Mouse (Mus musculus) embryonic facial prominence, embryonic 14.5 days (tissue): ENCODE measurements around the gene Frem3. TPM values are rescaled to one million over a fixed set of nuclear protein-coding genes. Genes with fewer than 3 reads are reported as not detected.
"Not testable (repeated sequence)": the region's sequence is repeated elsewhere in the genome, so short reads cannot be mapped to it uniquely, and the experiment has no call there.

Experiments used
- ATAC-seq: fragments of 200-750 bp; cut with Nextera tagmentation; 2 replicates; pipeline ENCODE4 v1.8.0; 2017; ENCODE audit warnings: low read depth, moderate number of reproducible peaks, moderate TSS enrichment
- DNase-seq: peaks from one replicate; pipeline ENCODE4 v3.0.0-alpha.2; 2015; ENCODE audit warnings: low spot score
- H3K27ac ChIP-seq: fragments of 300-500 bp; sonication (generic); replicated peaks from 2 replicates; pipeline ENCODE4 v1.5.1; 2014; ENCODE audit warnings: low read depth, mild to moderate bottlenecking, low read length, moderate library complexity
- H3K27me3 ChIP-seq: fragments of 300-500 bp; sonication (generic); replicated peaks from 2 replicates; pipeline ENCODE4 v1.6.1; 2014; ENCODE audit warnings: low read length; ENCODE audit not compliant: control insufficient read depth, insufficient read depth
- H3K36me3 ChIP-seq: fragments of 300-500 bp; sonication (generic); 2 replicates; pipeline ENCODE4 v1.6.1; 2014; ENCODE audit warnings: low read length, mixed read lengths; ENCODE audit not compliant: control insufficient read depth, insufficient read depth
- H3K4me1 ChIP-seq: fragments of 300-500 bp; sonication (generic); 2 replicates; pipeline ENCODE4 v1.6.1; 2014; ENCODE audit warnings: antibody characterized with exemption, low read length; ENCODE audit not compliant: control insufficient read depth, insufficient read depth
- H3K4me2 ChIP-seq: fragments of 300-500 bp; sonication (generic); 2 replicates; pipeline ENCODE4 v1.6.1; 2014; ENCODE audit warnings: low read depth, mild to moderate bottlenecking, low read length, moderate library complexity, mixed read lengths
- H3K4me3 ChIP-seq: fragments of 300-500 bp; sonication (generic); 2 replicates; pipeline ENCODE4 v1.5.1; 2014; ENCODE audit warnings: low read depth, mild to moderate bottlenecking, low read length
- H3K9ac ChIP-seq: fragments of 300-500 bp; sonication (generic); 2 replicates; pipeline ENCODE4 v1.6.1; 2014; ENCODE audit warnings: low read depth, mild to moderate bottlenecking, low read length, moderate library complexity, mixed read lengths
- H3K9me3 ChIP-seq: fragments of 300-500 bp; sonication (generic); 2 replicates; pipeline ENCODE4 v1.6.1; 2016; ENCODE audit warnings: low read length; ENCODE audit not compliant: control insufficient read depth
- WGBS: fragments of 180-500 bp; shearing (Covaris S2); extraction: QIAGEN DNeasy Blood & Tissue Kit; methylation state at CpG from one replicate; pipeline ENCODE4 v1.1.7; 2014; 5-methylcytosine and 5-hydroxymethylcytosine counted together
- polyA plus RNA-seq: library from polyadenylated mRNA; unstranded; fragments of >200 nt; fragmentation: Nextera tagmentation; extraction: Ambion mirVana; gene quantifications from 2 replicates; pipeline ENCODE4 v1.2.1, GENCODE M21; 2014

The Frem3 gene
- polyA plus RNA-seq, 1 experiment from 2014 or later: 0.07 TPM

DNA sequence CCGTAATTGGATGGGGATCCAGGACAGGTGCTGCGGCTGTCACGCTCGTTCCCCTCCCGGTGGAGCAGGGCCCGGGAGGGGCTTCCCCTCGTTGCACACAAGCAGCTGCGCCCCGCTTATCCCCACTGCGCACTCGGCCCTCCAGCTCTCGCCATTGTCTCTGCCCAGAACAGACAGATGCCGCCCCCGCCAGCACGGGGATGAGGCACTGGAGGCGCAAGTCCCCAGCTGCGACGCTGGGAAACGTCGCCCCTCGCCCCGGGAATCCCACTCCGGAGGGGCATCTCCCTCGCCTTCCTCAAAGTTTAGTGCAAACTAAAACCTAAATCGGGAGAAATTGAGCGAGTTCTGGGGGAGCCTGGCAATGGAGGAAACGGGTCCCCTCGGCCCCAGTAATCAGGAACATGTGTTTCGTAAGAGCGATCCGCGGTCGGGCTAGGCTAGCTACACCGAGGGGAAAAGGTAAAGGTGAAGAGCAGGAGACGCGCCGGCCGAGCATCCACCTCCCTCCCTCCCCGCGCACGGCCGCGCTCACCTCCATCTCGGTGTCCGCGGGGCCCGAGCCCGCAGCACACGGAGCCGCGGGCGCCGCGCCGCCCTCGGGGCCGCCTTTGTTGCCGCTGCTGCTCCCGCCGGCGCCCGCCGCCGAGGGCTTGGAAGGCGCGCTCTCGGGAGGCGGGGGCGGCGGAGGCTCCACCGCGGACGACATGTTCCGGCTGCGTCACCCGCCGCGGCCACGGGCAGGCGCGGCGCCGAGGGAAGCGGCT, 127.7 kb downstream of the Frem3 start:
- H3K27me3 ChIP-seq: no peaks in the 10 kb centered on the region
- H3K27ac ChIP-seq: peak overlapping the region; percentile 99
- H3K4me2 ChIP-seq: peak overlapping the region; percentile 64
- peak overlapping the region; percentile 95 for H3K4me3 ChIP-seq
- H3K9ac ChIP-seq: peak overlapping the region; percentile 97
- H3K9me3 ChIP-seq: no peaks in the 10 kb centered on the region
- WGBS: under 1% methylated on average over 31 of the region's 84 CpGs
- ATAC-seq (peak; percentile 77), DNase-seq (peak; percentile 83)
- peaks cover 6% of the 10 kb centered on the region for H3K4me1 ChIP-seq
- H3K36me3 ChIP-seq: peaks cover 18% of the 10 kb centered on the region

DNA sequence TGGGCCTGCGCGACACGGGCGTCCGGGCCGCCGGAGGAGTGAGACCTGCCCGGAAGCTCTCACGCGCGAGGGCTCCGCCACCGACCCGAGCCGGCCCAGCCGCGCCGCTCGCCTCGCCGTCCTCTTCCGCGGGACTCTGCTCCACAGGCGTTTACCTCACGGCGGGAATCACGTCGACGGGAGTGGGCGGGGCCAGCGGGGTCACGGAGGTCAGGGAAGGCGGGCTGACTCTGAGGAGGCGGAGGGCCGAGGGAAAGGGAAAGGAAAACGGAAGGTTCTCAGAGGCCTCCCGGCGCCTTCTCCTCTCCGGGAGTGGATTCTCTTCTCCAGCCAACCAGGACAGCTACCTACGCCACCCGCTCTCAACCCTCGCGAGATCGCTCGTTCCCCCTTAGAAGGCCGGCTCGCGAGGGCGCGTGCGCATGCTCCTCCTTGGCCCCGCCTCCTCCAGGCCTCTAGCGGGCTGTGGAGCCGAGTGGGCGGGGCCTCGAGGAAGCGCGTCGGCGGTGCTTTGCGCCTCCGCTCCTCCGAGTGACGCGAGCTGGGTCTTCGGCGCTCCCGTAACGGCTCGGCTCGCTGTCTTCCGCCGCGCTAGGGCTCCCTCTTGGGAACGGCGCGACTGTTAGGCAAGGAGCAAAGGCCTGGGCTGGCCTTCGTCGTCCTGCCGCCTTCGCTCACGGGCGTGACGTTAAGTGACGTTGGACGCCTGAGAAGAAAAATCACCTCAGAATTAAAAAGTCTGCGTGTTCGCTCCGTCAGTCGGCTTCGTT, 128.5 kb downstream of the Frem3 start, which contains the start of gene Smarca5:
Gene Smarca5, minus strand, starts transcription at position 343 of the 770 bp plus-strand sequence.
- Histone ChIP-seq H3K4me2 (peak within 1 kb of the TSS; percentile 64), H3K36me3 (peaks cover 11% of the 10 kb centered on the region), H3K4me3 (peak within 1 kb of the TSS; percentile 95), H3K9ac (peak within 1 kb of the TSS; percentile 97), H3K27ac (peak within 1 kb of the TSS; percentile 99)
- ATAC-seq (peak; percentile 96), DNase-seq (peak; percentile 95)
- not testable (repeated sequence) for H3K27me3 ChIP-seq, H3K4me1 ChIP-seq, H3K9me3 ChIP-seq
- WGBS: 2% methylated on average over 55 of the region's 91 CpGs

DNA sequence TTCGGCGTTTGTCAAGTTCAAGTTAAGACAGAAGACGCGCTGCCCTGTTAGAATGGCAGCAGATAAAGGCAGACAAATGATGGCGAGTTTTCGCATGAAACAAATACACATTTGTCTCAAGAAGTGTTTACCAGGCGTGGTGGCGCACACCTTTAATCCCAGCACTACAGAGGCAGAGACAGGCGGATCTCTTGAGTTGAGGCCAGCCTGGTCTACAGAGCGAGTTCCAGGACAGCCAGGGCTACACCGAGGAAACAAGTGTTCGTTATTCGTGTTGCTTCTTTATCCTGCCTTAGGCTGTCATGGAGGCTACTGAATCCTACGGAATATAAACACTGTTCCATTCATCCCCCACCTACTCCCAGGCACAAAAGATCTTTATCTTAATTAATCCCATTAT, 129.1 kb downstream of the Frem3 start:
- Histone ChIP-seq H3K9me3 (no peaks in the 10 kb centered on the region), H3K27ac (peak overlapping the region; percentile 93), H3K4me2 (peak overlapping the region; percentile 57), H3K36me3 (peaks cover 11% of the 10 kb centered on the region), H3K4me3 (peak overlapping the region; percentile 95), H3K9ac (peak overlapping the region; percentile 70), H3K4me1 (peaks cover 6% of the 10 kb centered on the region), H3K27me3 (no peaks in the 10 kb centered on the region)
- DNase-seq (no peak), ATAC-seq (0 out of 2 replicates have a peak, but pooled peaks have one; percentile 16)
- 18% methylated on average over 14 of the region's 14 CpGs for WGBS

Other genes with a start within 250 kb of the Frem3 start
- gene Gypa, start 117.3 kb upstream of the Frem3 start, polyA plus RNA-seq: 6.0 and 9.6 TPM in 2 replicates
- gene Smarca5, start 128.4 kb downstream of the Frem3 start, polyA plus RNA-seq: 77.3 and 81.6 TPM in 2 replicates